Mouse (Mus musculus) megakaryocyte, embryonic 14.5 days (primary cell): Measurements from ENCODE around the gene Zfp580.

Experiments used
- FLI1 ChIP-seq: IDR thresholded peaks from 2 replicates; pipeline ENCODE4 v1.6.1; 2012; ENCODE audit warnings: low read length, inconsistent platforms, mixed read lengths
- GATA1 ChIP-seq: IDR thresholded peaks from 3 replicates; pipeline ENCODE4 v1.6.1; 2012; ENCODE audit warnings: mixed read lengths, low read length, inconsistent platforms, borderline replicate concordance

DNA sequence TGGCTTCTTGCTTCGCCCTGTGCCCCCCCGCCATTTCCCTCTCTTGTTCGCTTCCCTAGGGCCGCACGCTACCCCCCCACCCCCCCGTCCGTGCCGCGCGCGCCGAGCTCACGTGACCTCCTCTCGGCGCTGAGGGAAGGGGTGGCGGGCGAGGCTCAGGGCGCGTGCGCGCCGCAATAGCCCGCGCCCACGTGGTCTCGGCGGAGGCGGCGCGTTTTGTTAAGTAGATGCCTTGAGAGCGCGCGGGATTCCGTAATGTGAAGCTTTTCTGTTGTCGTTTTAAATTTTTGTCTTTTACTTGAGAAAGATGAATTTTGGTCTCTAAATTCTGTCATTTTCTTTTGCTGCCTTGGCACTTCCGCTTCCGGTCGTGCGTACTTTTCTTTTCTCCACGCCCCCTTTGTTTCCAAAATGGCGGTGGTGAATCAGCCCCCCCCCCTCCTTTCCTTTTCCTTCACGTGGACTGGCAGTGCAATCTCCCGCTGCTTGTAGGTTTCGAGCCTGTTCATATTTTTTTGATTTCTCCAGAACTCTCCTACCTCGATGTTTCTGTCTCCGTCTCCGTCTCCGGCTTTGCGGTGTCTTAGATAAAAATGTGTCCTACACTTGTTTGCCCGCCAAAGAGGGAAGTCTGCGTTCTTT lies 11.1 kb downstream of the Zfp580 start:
- no peak for TF ChIP-seq GATA1
- no peak for TF ChIP-seq FLI1
